Mouse (Mus musculus) stomach, postnatal 0 days (tissue): ENCODE data around the gene Serpinb6a. TPM values are rescaled to one million over a fixed set of nuclear protein-coding genes. Genes with fewer than 3 reads are reported as not detected.
A peak's percentile ranks its signal among the peaks of the same experiment; 100 is the strongest.

ENCODE experiments used
- ATAC-seq: fragments of 200-750 bp; cut with Nextera tagmentation; 2 replicates; pipeline ENCODE4 v1.8.0; 2017; ENCODE audit not compliant: low FRiP score, low TSS enrichment
- DNase-seq: peaks from one replicate; pipeline ENCODE4 v3.0.0-alpha.2; 2016; ENCODE audit warnings: low spot score
- H3K27ac ChIP-seq: fragments of 300-500 bp; sonication (generic); replicated peaks from 2 replicates; pipeline ENCODE4 v1.5.1; 2014; ENCODE audit warnings: mild to moderate bottlenecking, control low read depth
- H3K27me3 ChIP-seq: fragments of 300-500 bp; sonication (generic); 2 replicates; pipeline ENCODE4 v1.6.1; 2014; ENCODE audit warnings: low read length; ENCODE audit not compliant: control insufficient read depth, insufficient read depth
- H3K36me3 ChIP-seq: fragments of 300-500 bp; sonication (generic); 2 replicates; pipeline ENCODE4 v1.6.1; 2014; ENCODE audit warnings: low read length, mixed read lengths; ENCODE audit not compliant: control insufficient read depth, insufficient read depth
- H3K4me1 ChIP-seq: fragments of 300-500 bp; sonication (generic); replicated peaks from 2 replicates; pipeline ENCODE4 v1.6.1; 2014; ENCODE audit warnings: antibody characterized with exemption; ENCODE audit not compliant: control insufficient read depth, insufficient read depth
- H3K4me2 ChIP-seq: fragments of 300-500 bp; sonication (generic); replicated peaks from 2 replicates; pipeline ENCODE4 v1.6.1; 2014; ENCODE audit warnings: low read depth, mild to moderate bottlenecking, control low read depth, moderate library complexity
- H3K4me3 ChIP-seq: fragments of 300-500 bp; sonication (generic); 2 replicates; pipeline ENCODE4 v1.5.1; 2014; ENCODE audit warnings: low read depth, low read length, control low read depth
- H3K9ac ChIP-seq: fragments of 300-500 bp; sonication (generic); 2 replicates; pipeline ENCODE4 v1.6.1; 2014; ENCODE audit warnings: mild to moderate bottlenecking, low read length, control low read depth, mixed read lengths
- H3K9me3 ChIP-seq: fragments of 300-500 bp; sonication (generic); 2 replicates; pipeline ENCODE4 v1.6.1; 2016; ENCODE audit warnings: low read length; ENCODE audit not compliant: control insufficient read depth
- CTCF ChIP-seq: IDR thresholded peaks from 2 replicates; pipeline ENCODE4 v1.5.1; 2016; ENCODE audit warnings: antibody characterized with exemption, low read depth, mild to moderate bottlenecking, moderate library complexity
- EP300 ChIP-seq: optimal IDR thresholded peaks from 2 replicates; pipeline ENCODE3; 2016; ENCODE audit warnings: antibody characterized with exemption
- WGBS: fragments of 180-500 bp; shearing (Covaris S2); extraction: QIAGEN DNeasy Blood & Tissue Kit; methylation state at CpG from one replicate; pipeline ENCODE4 v1.1.7; 2014; 5-methylcytosine and 5-hydroxymethylcytosine counted together
- polyA plus RNA-seq: library from polyadenylated mRNA; unstranded; fragments of >200 nt; fragmentation: Nextera tagmentation; extraction: Ambion mirVana; gene quantifications from 2 replicates; pipeline ENCODE4 v1.2.1, GENCODE M21; 2015

Serpinb6a gene
- polyA plus RNA-seq, 1 experiment from 2014 or later = 83.1 TPM

DNA sequence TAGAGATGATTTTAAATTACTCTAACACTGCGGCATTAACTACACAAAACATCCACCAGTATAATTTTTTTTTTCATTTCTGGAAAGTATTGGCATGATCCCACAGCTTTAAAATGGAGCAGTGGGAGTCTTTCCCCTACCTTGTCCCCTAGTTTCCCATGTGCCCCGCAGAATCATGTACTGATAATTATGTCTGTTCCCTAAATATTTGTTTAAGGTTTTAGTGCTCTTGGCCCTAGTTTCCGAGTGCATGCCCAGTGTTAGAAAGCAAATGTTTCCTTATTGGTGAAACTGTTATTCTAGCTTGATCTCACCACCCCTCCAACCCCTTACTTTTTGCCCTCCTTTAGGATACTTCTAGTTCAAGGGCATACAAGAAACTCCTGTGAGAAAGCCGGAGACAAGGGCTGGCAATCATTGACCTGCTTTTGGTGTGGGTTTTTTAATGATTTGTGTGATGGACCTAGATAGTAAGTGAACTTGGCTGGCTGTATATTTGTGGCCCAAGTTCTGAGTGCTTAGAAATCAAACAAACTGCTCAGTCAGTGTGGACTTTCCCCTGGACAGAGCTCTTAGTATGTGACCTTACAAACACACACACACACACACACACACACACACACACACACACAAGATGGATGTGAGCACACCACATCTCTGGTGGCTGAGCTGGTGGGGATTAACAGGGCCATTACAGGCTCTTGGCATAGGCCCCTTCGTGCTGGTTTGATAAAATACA lies 43.1 kb upstream of the Serpinb6a start:
- H3K27ac ChIP-seq = no peak overlapping the region
- peak; percentile 17 for DNase-seq

DNA sequence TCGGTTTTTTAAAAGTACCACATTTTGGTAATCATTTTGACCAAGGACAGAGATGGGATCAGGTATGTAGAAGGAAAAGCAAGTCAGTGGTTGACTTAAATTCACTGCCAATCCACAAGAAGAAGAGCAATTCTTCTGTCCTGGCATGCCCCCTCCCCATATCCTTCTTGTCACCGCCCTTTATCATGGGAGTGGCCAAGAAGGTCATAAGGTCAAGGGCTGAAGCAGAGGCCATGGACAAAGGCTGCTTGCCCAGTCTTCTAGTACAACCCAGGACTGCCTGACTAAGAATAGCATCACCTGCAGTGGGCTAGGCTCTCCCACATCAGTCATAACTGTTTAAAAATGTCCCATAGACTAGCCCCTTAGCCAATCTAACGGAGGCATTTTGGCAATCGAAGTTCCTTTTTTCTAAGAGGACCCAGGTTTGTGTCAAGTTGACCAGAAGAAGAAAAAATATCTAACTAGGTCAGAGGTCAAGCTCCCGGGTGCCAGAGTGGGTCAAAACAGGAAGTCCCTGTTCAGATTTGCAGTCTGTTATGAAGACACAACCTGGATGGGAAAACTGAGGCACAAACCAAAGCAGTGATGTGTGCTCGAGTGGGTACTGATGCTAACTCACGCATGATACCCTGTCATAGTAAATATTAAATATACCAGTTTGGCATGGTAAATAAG lies 41.3 kb upstream of the Serpinb6a start:
- no peak for TF ChIP-seq EP300
- TF ChIP-seq CTCF = no peak
- Histone ChIP-seq H3K9ac (no peak overlapping the region), H3K4me2 (no peak overlapping the region), H3K27me3 (no peaks in the 10 kb centered on the region), H3K4me1 (no peaks in the 10 kb centered on the region), H3K9me3 (no peaks in the 10 kb centered on the region), H3K27ac (no peak overlapping the region), H3K36me3 (0 out of 2 replicates have a peak, but pooled peaks cover 4% of the 10 kb centered on the region), H3K4me3 (no peak overlapping the region)
- ATAC-seq (no peak), DNase-seq (no peak)
- WGBS = 69% methylated on average over 7 of the region's 7 CpGs

More for the DNA sequence above, 43.1 kb upstream of the Serpinb6a start:
- no peak for TF ChIP-seq EP300
- no peak for TF ChIP-seq CTCF
- Histone ChIP-seq H3K36me3 (0 out of 2 replicates have a peak, but pooled peaks cover 7% of the 10 kb centered on the region), H3K4me2 (no peak overlapping the region), H3K4me3 (no peak overlapping the region), H3K9ac (no peak overlapping the region), H3K9me3 (no peaks in the 10 kb centered on the region), H3K4me1 (no peaks in the 10 kb centered on the region), H3K27me3 (no peaks in the 10 kb centered on the region)
- peak; percentile 63 for ATAC-seq
- 41% methylated on average over 5 of the region's 5 CpGs for WGBS

DNA sequence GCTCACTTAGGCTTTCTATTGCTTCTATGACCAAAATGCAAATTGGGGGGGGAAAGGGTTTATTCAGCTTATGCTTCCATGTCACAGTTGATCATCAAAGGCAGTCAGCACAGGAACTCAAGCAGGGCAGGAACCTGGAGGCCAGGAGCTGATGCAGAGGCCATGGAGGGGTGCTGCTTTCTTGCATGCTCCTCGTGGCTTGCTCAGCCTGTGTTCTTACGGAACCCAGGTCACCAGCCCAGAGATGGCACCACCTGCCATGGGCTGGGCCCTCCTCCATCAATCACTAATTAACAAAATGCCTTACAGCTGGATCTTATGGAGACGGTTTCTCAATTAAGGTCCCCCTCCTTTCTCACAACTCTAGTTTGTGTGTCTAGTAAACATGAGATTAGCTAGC lies 37.5 kb upstream of the Serpinb6a start:
- TF ChIP-seq EP300 (no peak), CTCF (no peak)
- no peak for DNase-seq
- no peak for ATAC-seq
- Histone ChIP-seq H3K27ac (no peak overlapping the region), H3K4me2 (no peak overlapping the region), H3K4me1 (no peaks in the 10 kb centered on the region), H3K36me3 (no peaks in the 10 kb centered on the region), H3K4me3 (no peak overlapping the region), H3K27me3 (no peaks in the 10 kb centered on the region), H3K9ac (no peak overlapping the region), H3K9me3 (no peaks in the 10 kb centered on the region)
- WGBS = 97% methylated on average over 3 of the region's 3 CpGs

DNA sequence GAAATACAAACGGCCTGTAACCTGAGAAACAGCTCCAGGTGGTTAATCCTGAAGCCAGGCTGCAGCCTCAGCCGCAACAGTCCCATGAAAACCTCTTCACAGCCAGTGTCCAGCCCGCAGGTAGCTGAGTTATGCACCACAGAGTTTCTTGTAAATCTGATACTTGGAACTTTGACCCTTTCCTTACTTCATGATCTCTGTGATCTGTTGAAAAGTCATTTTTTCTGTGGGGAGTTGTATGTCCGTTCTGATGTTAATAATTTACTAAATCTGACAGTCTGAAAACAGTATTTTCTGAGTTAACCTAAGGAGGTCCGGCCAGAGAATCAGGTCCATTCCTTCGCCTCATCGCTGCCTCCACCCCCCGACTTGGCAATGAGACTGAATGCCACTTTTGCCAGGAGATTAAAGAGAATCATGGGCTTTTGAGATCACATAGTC lies 36.3 kb upstream of the Serpinb6a start:
- Histone ChIP-seq H3K36me3 (0 out of 2 replicates have a peak, but pooled peaks cover 2% of the 10 kb centered on the region), H3K9ac (0 out of 2 replicates have a peak overlapping the region, but pooled peaks have one; percentile 32), H3K4me1 (no peaks in the 10 kb centered on the region), H3K4me3 (no peak overlapping the region; the same call in 1 of the 2 replicates), H3K9me3 (no peaks in the 10 kb centered on the region), H3K27me3 (no peaks in the 10 kb centered on the region), H3K4me2 (peak overlapping the region; percentile 83; the same call in 1 of the 2 replicates), H3K27ac (no peak overlapping the region)
- DNase-seq = no peak
- ATAC-seq = no peak
- TF ChIP-seq CTCF (no peak), EP300 (no peak)
- WGBS = 29% methylated on average over 8 of the region's 8 CpGs

DNA sequence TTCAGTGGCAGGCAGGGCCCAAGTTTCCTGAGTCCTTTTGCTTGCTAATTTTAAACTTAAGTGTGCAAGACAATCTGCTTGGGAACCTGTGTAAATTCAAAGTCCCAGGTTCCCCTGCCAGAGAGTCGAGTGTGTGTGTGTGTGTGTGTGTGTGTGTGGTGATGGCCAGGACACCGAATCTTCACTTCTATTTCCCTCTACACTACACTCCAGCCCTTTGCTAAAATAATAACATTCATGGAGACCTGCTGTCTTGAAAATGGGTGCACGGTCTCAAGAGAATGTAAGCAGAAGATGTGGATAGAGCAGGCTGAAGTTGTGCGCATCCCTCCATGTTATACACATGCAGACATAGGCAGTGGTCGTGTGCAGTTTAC lies 35.5 kb upstream of the Serpinb6a start:
- H3K9me3 ChIP-seq = no peaks in the 10 kb centered on the region
- WGBS = 32% methylated on average over 5 of the region's 5 CpGs
- no peak for DNase-seq
- no peaks in the 10 kb centered on the region for H3K27me3 ChIP-seq
- TF ChIP-seq CTCF (no peak), EP300 (no peak)
- H3K9ac ChIP-seq = peak overlapping the region; percentile 91
- peak overlapping the region; percentile 83 for H3K4me2 ChIP-seq
- H3K36me3 ChIP-seq = peaks cover 8% of the 10 kb centered on the region
- ATAC-seq = no peak
- H3K4me3 ChIP-seq = peak overlapping the region; percentile 86
- no peaks in the 10 kb centered on the region for H3K4me1 ChIP-seq
- H3K27ac ChIP-seq = peak overlapping the region; percentile 82
